ENCODE assay signal across 8 mouse cellular contexts in genomic region chrX:136624905-136625569, GRCm38 (mm10). TPM values are rescaled to one million over a fixed set of nuclear protein-coding genes. Genes with fewer than 3 reads are reported as not detected.
DNase-seq lines count a peak whose midpoint lies in the region; ATAC-seq and TF ChIP-seq lines count a peak whose summit lies in the region.

No protein-coding gene starts in this region.

- H3K9ac ChIP-seq in lung, embryonic 14.5 days = no peak overlapping the region

- H3K4me3 ChIP-seq in embryonic facial prominence, embryonic 10.5 days = no peak overlapping the region
- no peak overlapping the region for H3K4me3 ChIP-seq in lung, embryonic 14.5 days (ENCODE audit: low read depth, low read length)

- H3K4me1 ChIP-seq in embryonic facial prominence, embryonic 10.5 days = no peaks in the 10 kb centered on the region
- no peaks in the 10 kb centered on the region for H3K4me1 ChIP-seq in lung, embryonic 14.5 days (ENCODE audit: insufficient read depth)

- no peak for ATAC-seq in lung, embryonic 14.5 days (ENCODE audit: insufficient read depth)

- peak; percentile 55 for TF ChIP-seq CTCF in lung, embryonic 14.5 days (IDR thresholded peaks at IDR 0.05; ENCODE audit: low read depth)

- no peak overlapping the region for H3K4me2 ChIP-seq in lung, embryonic 14.5 days

- H3K36me3 ChIP-seq in embryonic facial prominence, embryonic 10.5 days (replicated peaks) = no peaks in the 10 kb centered on the region
- no peaks in the 10 kb centered on the region for H3K36me3 ChIP-seq in lung, embryonic 14.5 days (ENCODE audit: insufficient read depth)

- no peaks in the 10 kb centered on the region; the same call in 1 of the 2 replicates for H3K27me3 ChIP-seq in embryonic facial prominence, embryonic 10.5 days (replicated peaks; ENCODE audit: low read depth, poor library complexity, severe bottlenecking)
- H3K27me3 ChIP-seq in lung, embryonic 14.5 days (ENCODE audit: insufficient read depth, low read length) = no peaks in the 10 kb centered on the region

- H3K27ac ChIP-seq in embryonic facial prominence, embryonic 10.5 days (replicated peaks) = no peak overlapping the region
- H3K27ac ChIP-seq in lung, embryonic 14.5 days (ENCODE audit: low read depth) = no peak overlapping the region

- 50% methylated on average over 9 of the region's 9 CpGs for WGBS in embryonic facial prominence, embryonic 10.5 days
- 43% methylated on average over 9 of the region's 9 CpGs for WGBS in lung, embryonic 14.5 days

- H3K9me3 ChIP-seq in embryonic facial prominence, embryonic 10.5 days = no peaks in the 10 kb centered on the region
- no peaks in the 10 kb centered on the region for H3K9me3 ChIP-seq in lung, embryonic 14.5 days (ENCODE audit: low read depth, low read length)

- DNase-seq in adrenal gland, adult (ENCODE audit: inconsistent age in 2 of 2, low spot score in 1 of 2) = peak; percentile 31 to 70
- no peak for DNase-seq in adrenal gland, postnatal 4 days (ENCODE audit: low spot score in 2 of 2)
- DNase-seq in urinary bladder, postnatal 14 days (ENCODE audit: low spot score) = peak; percentile 21
- DNase-seq in urinary bladder, postnatal 4 days (ENCODE audit: low spot score in 2 of 2) = no peak
- peak; percentile 34 for DNase-seq in embryonic facial prominence, embryonic 10.5 days (ENCODE audit: low spot score)
- peak; percentile 20 to 64 for DNase-seq in kidney, postnatal 36 days
- DNase-seq in lung, embryonic 14.5 days = peak; percentile 64
- DNase-seq in skeletal muscle tissue, adult 2 months (ENCODE audit: low read depth, low spot score) = peak; percentile 0

RNA-seq across cellular contexts. Expression of gene Tceal3, which starts 34.4 kb away (rescaled TPM):
- total RNA-seq in adrenal gland, postnatal 4 days (2021) = 10 to 100 TPM; 31.1 to 40.5 TPM
- polyA plus RNA-seq in embryonic facial prominence, embryonic 10.5 days (2016; fragmentation: Nextera tagmentation; extraction: Ambion mirVana) = 5.2 and 6.3 TPM in 2 replicates
- 5.5 and 6.5 TPM in 2 replicates for polyA plus RNA-seq in lung, embryonic 14.5 days (2014; fragmentation: Nextera tagmentation; extraction: Ambion mirVana)

Comparison
In these comparisons a context has a peak if more than half of its experiments do, and no peak if none do; other contexts are left out.
1. DNase-seq: peak in adrenal gland, adult (2 of 2), urinary bladder, postnatal 14 days (single experiment), embryonic facial prominence, embryonic 10.5 days (single experiment), kidney, postnatal 36 days (2 of 2), lung, embryonic 14.5 days (single experiment) and skeletal muscle tissue, adult 2 months (single experiment); none in adrenal gland, postnatal 4 days (0 of 2) and urinary bladder, postnatal 4 days (0 of 2).